Mouse (Mus musculus): ENCODE measurements around the gene Cdc5l. TPM values are rescaled to one million over a fixed set of nuclear protein-coding genes. Genes with fewer than 3 reads are reported as not detected.

Gene Cdc5l
- polyA plus RNA-seq, 1 experiment from 2014 or later = 63.1 TPM

DNA sequence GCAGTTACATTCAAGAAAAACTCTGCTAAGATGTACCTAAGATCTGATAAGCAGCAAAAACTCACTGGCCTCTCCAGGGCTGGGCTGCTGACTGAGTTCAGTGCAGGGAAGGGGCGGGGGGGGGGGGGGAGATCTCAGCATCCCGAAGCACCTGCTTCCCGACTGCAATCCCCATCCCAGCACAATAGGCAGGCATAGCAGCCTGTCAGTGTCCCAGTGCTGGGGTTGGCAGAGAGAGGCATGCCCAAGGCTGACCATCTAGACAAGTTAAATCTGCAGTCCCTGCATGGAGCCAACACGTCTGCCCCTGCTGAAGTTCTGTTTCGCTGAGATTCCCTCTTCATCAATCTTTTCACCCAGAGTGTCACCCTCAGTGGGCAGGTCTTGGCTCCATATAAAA lies 63.0 kb downstream of the Cdc5l start:
- no peak overlapping the region for H3K27ac ChIP-seq
- H3K36me3 ChIP-seq (ENCODE audit: inconsistent target) = no peaks in the 10 kb centered on the region
- WGBS (ENCODE audit: missing documents) = 86% methylated on average over 5 of the region's 5 CpGs
- H3K4me3 ChIP-seq (ENCODE audit: inconsistent target) = no peak overlapping the region
- no peaks in the 10 kb centered on the region for H3K79me2 ChIP-seq (ENCODE audit: inconsistent target)

DNA sequence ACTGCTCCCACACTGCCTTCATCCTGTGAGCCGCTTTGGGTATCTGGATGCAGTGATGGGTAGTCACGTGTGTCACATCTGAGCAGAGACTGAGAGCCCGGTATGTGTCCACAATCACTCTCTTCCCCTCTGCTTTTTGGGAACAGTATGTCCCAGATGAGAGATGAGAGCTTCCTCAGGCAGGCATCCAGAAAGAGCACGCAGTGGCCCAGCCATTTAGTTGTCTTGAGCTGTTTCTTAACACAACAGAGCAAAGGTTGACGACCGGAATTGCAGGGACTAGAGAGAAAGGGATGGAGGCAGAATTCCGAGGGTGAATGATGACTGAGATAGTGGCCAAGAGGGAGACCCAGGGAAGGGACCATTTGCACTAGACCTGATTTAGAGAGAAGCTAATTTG lies 68.7 kb downstream of the Cdc5l start:
- Histone ChIP-seq H3K4me3 (ENCODE audit: inconsistent target) (no peak overlapping the region), H3K27ac (no peak overlapping the region), H3K36me3 (ENCODE audit: inconsistent target) (no peaks in the 10 kb centered on the region), H3K79me2 (ENCODE audit: inconsistent target) (no peaks in the 10 kb centered on the region)
- WGBS (ENCODE audit: missing documents) = 77% methylated on average over 6 of the region's 7 CpGs

DNA sequence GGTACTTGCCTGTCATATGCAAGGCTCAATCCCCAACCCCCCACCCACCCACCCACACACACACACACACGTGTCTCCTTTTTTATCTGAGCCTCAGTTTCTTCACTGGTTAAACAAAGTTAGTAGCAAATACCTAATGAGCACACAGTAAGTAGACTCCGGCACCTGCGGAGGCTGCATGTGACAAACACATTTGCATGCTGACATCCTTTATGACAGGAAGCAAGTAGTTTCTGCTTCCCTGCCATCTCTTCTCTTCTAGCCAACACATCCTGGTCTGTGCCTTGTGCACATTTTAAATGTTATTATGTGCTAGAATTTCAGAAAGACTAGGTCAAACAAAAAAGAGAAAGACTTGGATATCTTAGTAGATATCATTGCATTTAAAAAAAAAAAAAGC lies 72.6 kb downstream of the Cdc5l start:
- Histone ChIP-seq H3K36me3 (ENCODE audit: inconsistent target) (no peaks in the 10 kb centered on the region), H3K79me2 (ENCODE audit: inconsistent target) (no peaks in the 10 kb centered on the region), H3K27ac (no peak overlapping the region), H3K4me3 (ENCODE audit: inconsistent target) (no peak overlapping the region)
- WGBS (ENCODE audit: missing documents) = 87% methylated on average over 3 of the region's 3 CpGs

DNA sequence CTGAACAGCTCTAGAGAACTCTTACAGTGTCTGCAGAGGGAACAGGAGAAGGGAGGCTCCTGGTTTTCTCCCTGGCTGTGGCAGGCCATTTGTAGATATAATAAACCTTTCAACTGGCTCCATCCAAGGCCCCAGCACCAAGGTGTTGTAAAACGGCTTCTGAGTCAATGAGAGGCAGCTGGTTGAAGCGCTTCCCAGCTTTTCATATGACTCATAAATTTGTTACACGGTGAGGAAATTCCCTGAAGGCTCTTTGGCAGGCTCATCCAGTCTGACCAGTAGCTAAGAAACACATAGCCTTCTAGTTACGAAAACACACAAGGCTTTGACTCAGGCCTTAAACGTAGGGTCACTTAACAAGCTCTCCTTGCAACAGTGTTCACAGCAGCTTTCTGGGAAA lies 74.1 kb downstream of the Cdc5l start:
- 82% methylated on average over 5 of the region's 5 CpGs for WGBS (ENCODE audit: missing documents)
- H3K4me3 ChIP-seq (ENCODE audit: inconsistent target) = no peak overlapping the region
- no peak overlapping the region for H3K27ac ChIP-seq
- no peaks in the 10 kb centered on the region for H3K79me2 ChIP-seq (ENCODE audit: inconsistent target)
- H3K36me3 ChIP-seq (ENCODE audit: inconsistent target) = no peaks in the 10 kb centered on the region

DNA sequence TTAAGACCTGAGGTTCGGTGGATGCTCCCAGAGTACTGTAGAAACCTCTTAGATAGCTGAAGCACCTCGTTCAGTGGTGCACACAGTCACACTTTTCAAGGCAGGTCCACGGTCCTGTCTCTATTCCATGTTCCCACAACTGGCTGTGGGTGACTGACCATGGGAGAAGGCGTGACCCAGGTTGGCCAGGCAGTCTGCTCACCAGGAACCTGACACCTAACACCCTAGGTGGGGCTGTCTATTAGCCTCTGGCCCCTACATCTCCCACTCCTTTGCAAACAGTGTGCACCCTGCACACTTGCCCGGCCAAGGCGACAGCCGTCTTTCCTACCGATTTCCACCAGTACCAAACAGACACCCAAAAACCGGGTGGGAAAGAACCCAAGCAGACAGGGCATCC lies 77.1 kb downstream of the Cdc5l start:
- no peak overlapping the region for H3K27ac ChIP-seq
- no peaks in the 10 kb centered on the region for H3K79me2 ChIP-seq (ENCODE audit: inconsistent target)
- H3K4me3 ChIP-seq (ENCODE audit: inconsistent target) = no peak overlapping the region
- WGBS (ENCODE audit: missing documents) = 93% methylated on average over 9 of the region's 9 CpGs
- no peaks in the 10 kb centered on the region for H3K36me3 ChIP-seq (ENCODE audit: inconsistent target)

DNA sequence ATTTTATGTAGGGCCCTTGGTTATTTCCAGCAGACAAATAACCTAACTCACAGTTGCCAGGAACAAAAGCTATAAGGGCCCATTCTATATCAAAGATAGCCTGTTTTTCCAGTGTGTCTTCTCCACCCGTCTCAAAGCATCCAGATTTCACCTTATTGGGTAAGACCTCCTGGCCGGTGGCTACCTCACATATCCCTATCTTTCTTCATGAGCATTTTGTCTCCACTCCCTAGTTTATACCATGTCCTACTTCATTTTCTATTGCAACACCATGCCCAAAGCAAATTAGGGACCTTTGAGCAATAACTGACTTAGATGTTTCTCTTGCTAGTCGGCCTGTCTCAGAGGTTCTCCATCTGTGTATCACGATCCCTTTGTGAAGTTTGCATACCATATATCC lies 85.6 kb downstream of the Cdc5l start:
- H3K4me3 ChIP-seq (ENCODE audit: inconsistent target) = no peak overlapping the region
- 95% methylated on average over 4 of the region's 4 CpGs for WGBS (ENCODE audit: missing documents)
- H3K36me3 ChIP-seq (ENCODE audit: inconsistent target) = no peaks in the 10 kb centered on the region
- H3K27ac ChIP-seq = no peak overlapping the region
- H3K79me2 ChIP-seq (ENCODE audit: inconsistent target) = no peaks in the 10 kb centered on the region

Other genes with a start within 250 kb of the Cdc5l start
- gene Spats1, start 41.7 kb upstream of the Cdc5l start, polyA plus RNA-seq (2018) = 0.12 TPM in 1 of 3 replicates, not detected in the others
- 1.9 to 4.3 TPM (median 3.9 TPM) in 3 replicates for gene Aars2, start 73.1 kb upstream of the Cdc5l start, polyA plus RNA-seq (2018)
- gene Tcte1, start 89.7 kb upstream of the Cdc5l start, polyA plus RNA-seq (2018) = not detected in 3 replicates
- gene Tmem151b, start 115.9 kb upstream of the Cdc5l start, polyA plus RNA-seq (2018) = 0.03 TPM in 1 of 3 replicates, not detected in the others
- gene Nfkbie, start 122.0 kb upstream of the Cdc5l start, polyA plus RNA-seq (2018) = 5.5 to 11.3 TPM (median 9.9 TPM) in 3 replicates
- 41.2 to 72.8 TPM (median 58.2 TPM) in 3 replicates for gene Slc35b2, start 130.1 kb upstream of the Cdc5l start, polyA plus RNA-seq (2018)
- gene Hsp90ab1, start 139.5 kb upstream of the Cdc5l start, polyA plus RNA-seq (2018) = 519 to 1,022 TPM (median 909 TPM) in 3 replicates
- gene Slc29a1, start 165.9 kb upstream of the Cdc5l start, polyA plus RNA-seq (2018) = 69.7 to 95.8 TPM (median 74.1 TPM) in 3 replicates
- not detected in 3 replicates for gene Mymx, start 168.4 kb upstream of the Cdc5l start, polyA plus RNA-seq (2018)
- gene Capn11, start 225.6 kb upstream of the Cdc5l start, polyA plus RNA-seq (2018) = 0.37 to 0.60 TPM in 2 of 3 replicates, not detected in the other